Mouse (Mus musculus) stomach, postnatal 0 days (tissue): ENCODE measurements around the gene 2900011O08Rik.
A peak's percentile ranks its signal among the peaks of the same experiment; 100 is the strongest.

Source experiments
- CTCF ChIP-seq: IDR thresholded peaks from 2 replicates; pipeline ENCODE4 v1.5.1; 2016; ENCODE audit warnings: antibody characterized with exemption, low read depth, mild to moderate bottlenecking, moderate library complexity
- EP300 ChIP-seq: optimal IDR thresholded peaks from 2 replicates; pipeline ENCODE3; 2016; ENCODE audit warnings: antibody characterized with exemption

DNA sequence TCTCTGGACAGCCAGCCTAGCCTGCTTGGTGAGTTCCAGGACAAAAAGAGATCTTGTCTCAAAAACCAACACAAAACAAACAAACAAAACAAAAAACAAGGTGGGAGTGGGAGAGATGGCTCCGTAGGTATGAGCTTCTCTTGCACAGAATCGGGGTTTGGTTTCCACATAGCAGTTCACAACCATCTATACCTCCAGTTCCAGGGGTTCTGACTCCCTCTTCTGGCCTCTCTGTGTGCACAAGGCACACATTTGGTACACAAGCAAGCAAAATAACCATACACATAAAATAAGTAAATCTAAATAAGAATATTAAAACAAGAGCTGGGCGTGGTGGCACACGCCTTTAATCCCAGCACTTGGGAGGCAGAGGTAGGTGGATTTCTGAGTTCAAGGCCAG is 44.2 kb downstream of the 2900011O08Rik start:
- TF ChIP-seq CTCF (peak; percentile 44; the same call in 1 of the 2 replicates), EP300 (no peak)
